Mouse (Mus musculus) liver, postnatal 0 days (tissue): ENCODE data around the gene Glcci1.

ENCODE experiments used
- CTCF ChIP-seq: sonication (generic); IDR thresholded peaks from 2 replicates; pipeline ENCODE4 v1.5.1; 2016; ENCODE audit warnings: antibody characterized with exemption, low read depth
- EP300 ChIP-seq: IDR thresholded peaks from 2 replicates; pipeline ENCODE4 v1.6.1; 2016; ENCODE audit warnings: antibody characterized with exemption, low read depth, mild to moderate bottlenecking

DNA sequence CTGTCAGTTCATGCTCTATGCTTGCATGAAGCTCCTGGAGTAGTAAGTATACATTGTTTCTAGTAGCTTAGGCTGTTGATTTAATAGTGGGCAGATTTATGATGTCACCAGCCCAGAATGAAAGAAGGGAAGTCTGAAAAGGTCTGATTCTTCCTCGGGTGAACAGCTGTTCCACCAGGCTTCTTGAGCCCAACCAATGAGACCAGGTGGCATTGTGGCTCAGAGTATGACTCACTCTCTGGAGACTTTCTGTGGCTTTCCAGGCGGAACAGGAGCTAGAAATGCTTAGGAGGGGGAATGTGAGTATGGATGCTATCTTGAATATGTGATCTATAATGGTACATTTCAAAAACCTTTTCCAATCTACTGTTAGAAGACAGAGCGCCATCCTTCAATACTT is 113.6 kb downstream of the Glcci1 start:
- TF ChIP-seq CTCF (no peak), EP300 (no peak)
